Mouse (Mus musculus) R1 (cell line): ENCODE measurements around the gene Pnck.

ENCODE experiments used
- DNase-seq: peaks from one replicate; pipeline ENCODE4 v3.0.0-alpha.2; 2018; ENCODE audit warnings: low read depth, low spot score

Gene Pnck

DNA sequence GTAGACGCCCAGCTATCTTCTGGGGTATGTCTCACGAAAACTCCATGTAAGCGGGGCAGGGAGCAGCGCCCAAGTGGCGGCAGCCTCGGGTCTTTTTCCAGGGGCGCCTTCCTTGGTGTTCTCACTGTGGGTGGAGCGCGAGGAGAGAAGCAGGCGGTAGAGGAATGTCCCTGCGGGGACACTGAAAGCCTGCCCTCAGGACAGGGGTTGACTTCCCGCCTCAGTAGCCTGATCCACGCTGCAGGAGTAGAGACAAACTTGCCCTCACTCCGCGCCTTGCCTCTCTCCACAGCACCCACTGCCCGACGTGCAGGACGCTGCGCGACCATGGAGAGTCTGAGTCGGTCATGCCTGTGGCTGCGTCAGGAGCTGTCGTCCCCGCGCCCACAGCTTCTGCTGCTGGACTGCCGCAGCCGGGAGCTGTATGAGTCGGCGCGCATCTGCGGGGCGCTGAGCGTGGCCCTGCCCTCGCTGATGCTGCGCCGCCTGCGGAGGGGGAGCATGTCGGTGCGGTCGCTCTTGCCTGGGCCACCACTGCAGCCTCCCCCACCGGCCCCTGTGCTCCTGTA, 19.9 kb downstream of the Pnck start:
- no peak for DNase-seq

GRCm38 (mm10) chrX:73639255-73639675, 20.7 kb downstream of the Pnck start, which contains the start of gene Dusp9:
Dusp9 (plus strand) TSS chrX:73639419.
- peak; percentile 88 for DNase-seq

- DNase-seq, result peak; percentile 47
Measured at GRCm38 (mm10) chrX:73637415-73637814, 22.5 kb downstream of the Pnck start.

- DNase-seq, result peak; percentile 16
Measured at GRCm38 (mm10) chrX:73635425-73635824, 24.5 kb downstream of the Pnck start.

DNA sequence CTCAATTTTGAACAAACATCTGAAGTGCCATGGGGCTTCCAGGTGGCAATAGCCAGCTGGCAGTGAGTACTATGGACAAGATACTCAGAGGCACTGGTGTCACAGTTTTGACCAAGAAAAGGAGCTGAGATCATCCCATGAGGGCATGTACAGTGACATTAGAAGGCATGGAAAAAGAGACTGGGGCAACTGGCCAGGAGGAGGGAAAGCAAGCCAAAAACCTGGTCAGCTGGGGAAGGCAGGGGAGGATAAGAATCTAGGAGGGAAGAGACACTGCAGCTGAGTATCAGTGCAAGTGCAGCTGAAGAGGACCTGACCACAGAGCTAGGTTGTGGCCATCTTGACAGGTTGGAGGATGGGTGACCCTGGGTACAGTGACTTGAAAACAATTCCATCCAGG, 32.9 kb downstream of the Pnck start:
- DNase-seq, result no peak

GRCm38 (mm10) chrX:73619890-73620289, 40.0 kb downstream of the Pnck start:
- DNase-seq, result no peak

- no peak for DNase-seq
Measured at GRCm38 (mm10) chrX:73619401-73619800, 40.5 kb downstream of the Pnck start.

- DNase-seq, result no peak
Measured at GRCm38 (mm10) chrX:73615876-73616275, 44.0 kb downstream of the Pnck start.

- DNase-seq, result no peak
Measured at GRCm38 (mm10) chrX:73613665-73614064, 46.3 kb downstream of the Pnck start.
